Comparison of ENCODE assay signal across 32 mouse cellular contexts in the genomic region with DNA sequence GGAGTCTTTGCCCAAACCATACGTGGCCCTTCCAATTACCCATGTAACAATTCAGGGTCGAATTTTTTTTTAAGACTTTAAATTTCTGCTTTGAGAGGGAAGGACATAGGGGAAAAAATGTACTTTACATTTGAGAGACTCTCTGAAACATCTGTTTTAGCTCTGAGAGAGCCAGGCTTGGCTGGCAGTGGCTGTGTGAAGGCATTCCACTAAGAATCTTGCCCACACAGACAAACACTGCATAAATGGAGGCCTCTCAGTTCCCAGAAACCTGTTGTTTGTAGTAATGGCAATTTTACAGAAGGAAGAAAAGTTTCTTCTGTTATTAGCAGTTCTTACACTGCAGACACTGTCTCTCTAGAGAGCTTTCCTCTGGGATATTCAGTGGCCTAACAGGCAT.
A peak's percentile ranks its signal among the peaks of the same experiment; 100 is the strongest.
DNase-seq lines count a peak whose midpoint lies in the region; ATAC-seq and TF ChIP-seq lines count a peak whose summit lies in the region.
"Had no signal": no experiment of that assay in that cellular context is flagged by ENCODE, and none has a peak within 500 bp of the region (broad histone marks: within the 10 kb centered on the region; RNA-seq: fewer than 3 reads in every experiment).

No protein-coding gene starts in this region.

- intact Hi-C loops in left cerebral cortex, postnatal 14 days (cut with DNase I), result no loop called here
- intact Hi-C loops in left cerebral cortex, adult 2 months (cut with DNase I), result loop anchor here (5.0 kb wide), 1 partner anchor 300 kb away; a partner anchor contains a TSS

- H3K9me3 ChIP-seq in forebrain, postnatal 0 days (ENCODE audit: low read length), result no peaks in the 10 kb centered on the region
- no peaks in the 10 kb centered on the region for H3K9me3 ChIP-seq in forebrain, embryonic 11.5 days (ENCODE audit: control insufficient read depth, low read length)
- H3K9me3 ChIP-seq: embryonic facial prominence, embryonic 12.5 days; forebrain, embryonic 13.5 days; G1E; kidney, embryonic 15.5 days; limb, embryonic 12.5 days; midbrain, embryonic 12.5 days had no signal

- no peak overlapping the region for H3K4me2 ChIP-seq in forebrain, postnatal 0 days (ENCODE audit: low read depth)
- no peak overlapping the region for H3K4me2 ChIP-seq in forebrain, embryonic 11.5 days (ENCODE audit: low read depth, low read length, severe bottlenecking)
- H3K4me2 ChIP-seq: embryonic facial prominence, embryonic 12.5 days; forebrain, embryonic 13.5 days; kidney, embryonic 15.5 days; limb, embryonic 12.5 days; liver, embryonic 11.5 days; midbrain, embryonic 12.5 days had no signal

- DNase-seq in forebrain, postnatal 0 days, result no peak
- no peak for DNase-seq in forebrain, embryonic 11.5 days (ENCODE audit: low spot score)
- DNase-seq in left cerebral cortex, postnatal 14 days (ENCODE audit: low spot score in 2 of 2), result peak; percentile 19 to 39
- no peak for DNase-seq in left cerebral cortex, adult 2 months (ENCODE audit: extremely low spot score in 1 of 2, low spot score in 2 of 2)
- peak; percentile 53 for DNase-seq in right cerebral cortex, adult 18-20 months
- no peak for DNase-seq in right cerebral cortex, postnatal 14 days
- DNase-seq in right cerebral cortex, postnatal 36 days (ENCODE audit: low spot score in 2 of 2), result peak; percentile 17 to 37
- DNase-seq in lung, adult 2 months, result no peak
- DNase-seq: adrenal gland, adult 8-10 months; cerebellum, adult 11 months; cerebellum, adult 9-10 months; cerebellum, postnatal 36 days; gastrocnemius, postnatal 10 days; heart, postnatal 14 days; kidney, adult 18-20 months; kidney, postnatal 25 days; liver, postnatal 0 days; lung, postnatal 4 days; retina, postnatal 1 day; spleen, adult 18-20 months; thymus, adult 18-20 months; thymus, postnatal 25 days had no signal

- H3K4me3 ChIP-seq in forebrain, postnatal 0 days (ENCODE audit: low read depth, low read length), result no peak overlapping the region
- H3K4me3 ChIP-seq in forebrain, embryonic 11.5 days (ENCODE audit: low read depth, low read length), result no peak overlapping the region
- no peak overlapping the region for H3K4me3 ChIP-seq in left cerebral cortex, adult 2 months
- no peak overlapping the region for H3K4me3 ChIP-seq in lung, adult 2 months (replicated peaks; ENCODE audit: extremely low read depth, low read depth, low read length)
- H3K4me3 ChIP-seq: embryonic facial prominence, embryonic 12.5 days; forebrain, embryonic 13.5 days; kidney, embryonic 15.5 days; limb, embryonic 12.5 days; megakaryocyte, embryonic 14.5 days; midbrain, embryonic 12.5 days had no signal

- 46% methylated on average over 2 of the region's 2 CpGs for WGBS in forebrain, postnatal 0 days
- 71% methylated on average over 2 of the region's 2 CpGs for WGBS in forebrain, embryonic 11.5 days
- 61% methylated on average over 2 of the region's 2 CpGs for WGBS in lung, adult 2 months

- TF ChIP-seq POLR2A in lung, adult 2 months (IDR thresholded peaks at IDR 0.05; ENCODE audit: borderline replicate concordance, extremely low read depth, low read depth, low read length), result no peak

- ATAC-seq in forebrain, postnatal 0 days, result 0 out of 2 replicates have a peak, but pooled peaks have one; percentile 16
- no peak for ATAC-seq in forebrain, embryonic 11.5 days (replicated peaks; ENCODE audit: low FRiP score)
- ATAC-seq: forebrain, embryonic 13.5 days; hindbrain, embryonic 16.5 days; liver, postnatal 0 days; lung, postnatal 0 days had no signal

- H3K9ac ChIP-seq in forebrain, postnatal 0 days, result no peak overlapping the region
- no peak overlapping the region for H3K9ac ChIP-seq in forebrain, embryonic 11.5 days (ENCODE audit: low read length)
- H3K9ac ChIP-seq: embryonic facial prominence, embryonic 12.5 days; forebrain, embryonic 13.5 days; kidney, embryonic 15.5 days; limb, embryonic 12.5 days; liver, postnatal 0 days; midbrain, embryonic 12.5 days had no signal

- H3K36me3 ChIP-seq in forebrain, postnatal 0 days (ENCODE audit: insufficient read depth), result no peaks in the 10 kb centered on the region
- H3K36me3 ChIP-seq in forebrain, embryonic 11.5 days (ENCODE audit: control insufficient read depth, insufficient read depth, low read length), result no peaks in the 10 kb centered on the region
- H3K36me3 ChIP-seq: embryonic facial prominence, embryonic 12.5 days; G1E; kidney, embryonic 15.5 days; limb, embryonic 12.5 days; midbrain, embryonic 12.5 days had no signal

- no peaks in the 10 kb centered on the region for H3K4me1 ChIP-seq in forebrain, postnatal 0 days (ENCODE audit: insufficient read depth)
- H3K4me1 ChIP-seq in forebrain, embryonic 11.5 days (replicated peaks; ENCODE audit: control insufficient read depth, insufficient read depth, low read length), result no peaks in the 10 kb centered on the region
- no peaks in the 10 kb centered on the region for H3K4me1 ChIP-seq in lung, adult 2 months (ENCODE audit: control insufficient read depth, insufficient read depth, low read length)
- H3K4me1 ChIP-seq: embryonic facial prominence, embryonic 12.5 days; kidney, embryonic 15.5 days; limb, embryonic 12.5 days; megakaryocyte, embryonic 14.5 days had no signal

- H3K27ac ChIP-seq in forebrain, postnatal 0 days (ENCODE audit: low read depth, low read length), result no peak overlapping the region
- no peak overlapping the region for H3K27ac ChIP-seq in forebrain, embryonic 11.5 days (ENCODE audit: low read depth, low read length)
- H3K27ac ChIP-seq in left cerebral cortex, adult 2 months, result no peak overlapping the region
- H3K27ac ChIP-seq: embryonic facial prominence, embryonic 12.5 days; forebrain, embryonic 13.5 days; kidney, embryonic 15.5 days; limb, embryonic 12.5 days; midbrain, embryonic 12.5 days had no signal

- no peak for TF ChIP-seq CTCF in forebrain, postnatal 0 days (IDR thresholded peaks at IDR 0.05; ENCODE audit: low read depth)
- TF ChIP-seq CTCF in left cerebral cortex, adult 2 months (IDR thresholded peaks at IDR 0.05), result no peak
- no peak for TF ChIP-seq CTCF in lung, adult 2 months (IDR thresholded peaks at IDR 0.05; ENCODE audit: insufficient read depth, low read length)

- H3K27me3 ChIP-seq in forebrain, postnatal 0 days (ENCODE audit: insufficient read depth, low read length), result no peaks in the 10 kb centered on the region
- no peaks in the 10 kb centered on the region for H3K27me3 ChIP-seq in forebrain, embryonic 11.5 days (ENCODE audit: control insufficient read depth, insufficient read depth, low read length)
- H3K27me3 ChIP-seq: embryonic facial prominence, embryonic 12.5 days; forebrain, embryonic 13.5 days; kidney, embryonic 15.5 days; limb, embryonic 12.5 days; megakaryocyte, embryonic 14.5 days; midbrain, embryonic 12.5 days had no signal

Comparison
In these comparisons a context has a peak if more than half of its experiments do, and no peak if none do; other contexts are left out.
1. DNase-seq: peak in left cerebral cortex, postnatal 14 days (2 of 2), right cerebral cortex, adult 18-20 months (single experiment) and right cerebral cortex, postnatal 36 days (2 of 2); none in forebrain, postnatal 0 days (single experiment), forebrain, embryonic 11.5 days (single experiment), left cerebral cortex, adult 2 months (0 of 2), right cerebral cortex, postnatal 14 days (single experiment) and lung, adult 2 months (single experiment).